Mouse (Mus musculus) forebrain, embryonic 14.5 days (tissue): ENCODE results near the gene Ano6. TPM values are rescaled to one million over a fixed set of nuclear protein-coding genes. Genes with fewer than 3 reads are reported as not detected.

Experiments used
- ATAC-seq: fragments of 200-750 bp; cut with Nextera tagmentation; 2 replicates; pipeline ENCODE4 v1.8.0; 2017; ENCODE audit warnings: mild to moderate bottlenecking, moderate library complexity
- DNase-seq: peaks from one replicate; pipeline ENCODE4 v3.0.0-alpha.2; 2015; ENCODE audit warnings: low spot score
- H3K27ac ChIP-seq: fragments of 300-500 bp; sonication (generic); 2 replicates; pipeline ENCODE4 v1.5.1; 2014; ENCODE audit warnings: low read depth, mild to moderate bottlenecking, control low read depth, low read length, moderate library complexity
- H3K27me3 ChIP-seq: fragments of 300-500 bp; sonication (generic); replicated peaks from 2 replicates; pipeline ENCODE4 v1.6.1; 2014; ENCODE audit warnings: low read length, control low read depth, mixed read lengths; ENCODE audit not compliant: control insufficient read depth, insufficient read depth
- H3K36me3 ChIP-seq: fragments of 300-500 bp; sonication (generic); 2 replicates; pipeline ENCODE4 v1.6.1; 2014; ENCODE audit warnings: low read length, control low read depth; ENCODE audit not compliant: control insufficient read depth, insufficient read depth
- H3K4me1 ChIP-seq: fragments of 300-500 bp; sonication (generic); 2 replicates; pipeline ENCODE4 v1.6.1; 2014; ENCODE audit warnings: antibody characterized with exemption, low read length, control low read depth; ENCODE audit not compliant: control insufficient read depth, insufficient read depth
- H3K4me2 ChIP-seq: fragments of 300-500 bp; sonication (generic); 2 replicates; pipeline ENCODE4 v1.6.1; 2014; ENCODE audit warnings: mild to moderate bottlenecking, control low read depth, low read length
- H3K4me3 ChIP-seq: fragments of 300-500 bp; sonication (generic); 2 replicates; pipeline ENCODE4 v1.5.1; 2014; ENCODE audit warnings: low read depth, low read length, control low read depth
- H3K9ac ChIP-seq: fragments of 300-500 bp; sonication (generic); 2 replicates; pipeline ENCODE4 v1.6.1; 2014; ENCODE audit warnings: mild to moderate bottlenecking, low read length, control low read depth, moderate library complexity
- H3K9me3 ChIP-seq: fragments of 300-500 bp; sonication (generic); replicated peaks from 2 replicates; pipeline ENCODE4 v1.6.1; 2016; ENCODE audit warnings: low read length, control low read depth, mixed read lengths; ENCODE audit not compliant: control insufficient read depth
- WGBS: fragments of 180-500 bp; shearing (Covaris S2); extraction: QIAGEN DNeasy Blood & Tissue Kit; methylation state at CpG from one replicate; pipeline ENCODE4 v1.1.7; 2014; 5-methylcytosine and 5-hydroxymethylcytosine counted together
- polyA plus RNA-seq: library from polyadenylated mRNA; unstranded; fragments of >200 nt; fragmentation: Nextera tagmentation; extraction: Ambion mirVana; gene quantifications from 2 replicates; pipeline ENCODE4 v1.2.1, GENCODE M21; 2014

The Ano6 gene
- polyA plus RNA-seq, 1 experiment from 2014 or later = 14.6 TPM

- Histone ChIP-seq H3K36me3 (no peaks in the 10 kb centered on the region), H3K4me1 (peaks cover 4% of the 10 kb centered on the region; the same call in 1 of the 2 replicates), H3K27ac (no peak overlapping the region), H3K9ac (no peak overlapping the region), H3K4me2 (no peak overlapping the region), H3K9me3 (no peaks in the 10 kb centered on the region), H3K4me3 (no peak overlapping the region), H3K27me3 (no peaks in the 10 kb centered on the region)
- DNase-seq (no peak), ATAC-seq (no peak)
- WGBS = 70% methylated on average over 3 of the region's 3 CpGs
These were observed 17.3 kb downstream of the Ano6 start for GRCm38 (mm10) chr15:95807908-95808307.

- Histone ChIP-seq H3K4me3 (no peak overlapping the region), H3K4me1 (no peaks in the 10 kb centered on the region), H3K36me3 (no peaks in the 10 kb centered on the region), H3K27me3 (no peaks in the 10 kb centered on the region), H3K9me3 (no peaks in the 10 kb centered on the region), H3K9ac (no peak overlapping the region), H3K27ac (no peak overlapping the region), H3K4me2 (no peak overlapping the region)
- DNase-seq = no peak
- no peak for ATAC-seq
- 94% methylated on average over 4 of the region's 4 CpGs for WGBS
These were observed 19.7 kb downstream of the Ano6 start for GRCm38 (mm10) chr15:95810357-95810761.

GRCm38 (mm10) chr15:95812821-95813571 lies 22.4 kb downstream of the Ano6 start:
- Histone ChIP-seq H3K4me2 (no peak overlapping the region), H3K27ac (no peak overlapping the region), H3K9ac (no peak overlapping the region), H3K4me3 (no peak overlapping the region), H3K9me3 (no peaks in the 10 kb centered on the region), H3K4me1 (no peaks in the 10 kb centered on the region), H3K36me3 (no peaks in the 10 kb centered on the region), H3K27me3 (no peaks in the 10 kb centered on the region)
- ATAC-seq (no peak), DNase-seq (no peak)
- 96% methylated on average over 8 of the region's 8 CpGs for WGBS

- H3K4me2 ChIP-seq = no peak overlapping the region
- H3K27ac ChIP-seq = no peak overlapping the region
- no peak overlapping the region for H3K4me3 ChIP-seq
- 76% methylated on average over 3 of the region's 3 CpGs for WGBS
- no peak overlapping the region for H3K9ac ChIP-seq
- no peaks in the 10 kb centered on the region for H3K4me1 ChIP-seq
- DNase-seq (peak; percentile 38), ATAC-seq (no peak)
- no peaks in the 10 kb centered on the region for H3K9me3 ChIP-seq
- H3K36me3 ChIP-seq = no peaks in the 10 kb centered on the region
- H3K27me3 ChIP-seq = no peaks in the 10 kb centered on the region
These were observed 26.9 kb downstream of the Ano6 start for GRCm38 (mm10) chr15:95817501-95817900.

DNA sequence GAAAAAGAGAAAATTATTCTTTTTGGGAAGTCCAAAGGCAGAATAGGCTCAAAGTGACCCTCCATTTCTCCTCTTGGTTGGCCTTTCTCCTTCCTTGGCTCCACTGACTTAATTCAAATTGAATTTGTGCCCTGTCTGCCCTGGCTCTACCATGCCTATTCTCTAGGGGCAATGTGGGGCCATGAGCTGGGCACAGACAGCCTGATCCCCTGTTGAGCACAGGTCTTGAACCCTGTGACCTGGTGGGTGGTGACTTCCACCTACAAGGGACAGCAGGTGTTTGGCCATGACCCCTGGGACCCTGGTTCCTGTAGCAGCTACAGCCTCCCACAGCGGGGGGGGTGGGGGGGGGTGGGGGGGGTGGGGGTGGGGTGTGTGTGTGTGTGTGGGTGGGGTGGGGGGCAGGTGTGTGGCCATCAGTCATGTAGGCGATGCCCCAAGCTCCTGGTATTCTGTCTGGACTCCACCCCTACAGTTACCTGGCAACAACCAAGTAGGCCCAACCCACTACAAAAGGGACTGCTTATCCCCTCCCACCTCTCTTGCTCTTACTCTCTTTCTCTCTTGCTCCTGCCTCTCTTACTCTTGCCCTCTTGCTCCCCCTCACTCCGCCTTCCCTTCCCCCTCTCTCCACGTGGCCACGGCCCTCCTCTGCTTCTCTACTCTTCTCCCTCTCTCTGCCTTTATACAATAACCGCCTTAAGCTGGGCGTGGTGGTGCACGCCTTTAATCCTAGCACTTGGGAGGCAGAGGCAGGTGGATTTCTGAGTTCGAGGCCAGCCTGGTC lies 28.8 kb downstream of the Ano6 start:
- no peaks in the 10 kb centered on the region for H3K27me3 ChIP-seq
- 86% methylated on average over 9 of the region's 9 CpGs for WGBS
- no peak for DNase-seq
- H3K9me3 ChIP-seq = no peaks in the 10 kb centered on the region
- H3K4me2 ChIP-seq = no peak overlapping the region
- H3K4me1 ChIP-seq = no peaks in the 10 kb centered on the region
- no peak for ATAC-seq
- H3K27ac ChIP-seq = no peak overlapping the region
- no peak overlapping the region for H3K9ac ChIP-seq
- no peak overlapping the region for H3K4me3 ChIP-seq
- H3K36me3 ChIP-seq = no peaks in the 10 kb centered on the region

DNA sequence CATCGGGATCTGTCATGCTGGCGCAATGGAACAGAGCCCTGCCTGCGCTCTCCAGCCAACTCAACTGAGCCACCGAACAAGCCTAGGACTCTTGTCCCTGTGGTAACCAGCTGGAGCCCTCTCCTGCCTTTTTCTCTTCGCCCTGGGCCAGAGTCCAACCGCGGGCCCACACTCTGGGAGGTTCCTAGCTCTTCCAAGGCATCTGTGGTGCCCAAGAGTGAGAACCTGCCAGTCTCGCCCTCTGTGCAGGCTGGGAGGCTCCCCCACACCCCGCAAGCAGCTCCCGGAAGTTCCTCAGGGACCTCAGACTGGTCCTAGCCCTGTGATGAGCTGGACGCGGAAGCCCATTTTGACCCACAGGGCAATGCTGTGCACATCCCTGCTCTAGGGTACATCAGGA lies 29.5 kb downstream of the Ano6 start:
- H3K4me3 ChIP-seq = no peak overlapping the region
- ATAC-seq (no peak), DNase-seq (no peak)
- no peak overlapping the region for H3K9ac ChIP-seq
- H3K9me3 ChIP-seq = no peaks in the 10 kb centered on the region
- H3K36me3 ChIP-seq = no peaks in the 10 kb centered on the region
- no peaks in the 10 kb centered on the region for H3K4me1 ChIP-seq
- no peak overlapping the region for H3K27ac ChIP-seq
- 95% methylated on average over 12 of the region's 12 CpGs for WGBS
- H3K27me3 ChIP-seq = no peaks in the 10 kb centered on the region
- H3K4me2 ChIP-seq = no peak overlapping the region

GRCm38 (mm10) chr15:95820678-95821077 lies 30.0 kb downstream of the Ano6 start:
- WGBS = 92% methylated on average over 9 of the region's 9 CpGs

GRCm38 (mm10) chr15:95822099-95822498 lies 31.5 kb downstream of the Ano6 start:
- WGBS = 90% methylated on average over 9 of the region's 9 CpGs
- no peak overlapping the region for H3K4me2 ChIP-seq

More at GRCm38 (mm10) chr15:95820678-95821077, 30.0 kb downstream of the Ano6 start:
- Histone ChIP-seq H3K4me2 (no peak overlapping the region), H3K9ac (no peak overlapping the region), H3K4me3 (no peak overlapping the region), H3K9me3 (no peaks in the 10 kb centered on the region), H3K4me1 (no peaks in the 10 kb centered on the region), H3K27ac (no peak overlapping the region), H3K27me3 (no peaks in the 10 kb centered on the region), H3K36me3 (no peaks in the 10 kb centered on the region)
- no peak for DNase-seq
- no peak for ATAC-seq

More at GRCm38 (mm10) chr15:95822099-95822498, 31.5 kb downstream of the Ano6 start:
- DNase-seq = no peak
- Histone ChIP-seq H3K9ac (no peak overlapping the region), H3K4me1 (no peaks in the 10 kb centered on the region), H3K27me3 (no peaks in the 10 kb centered on the region), H3K4me3 (no peak overlapping the region), H3K36me3 (no peaks in the 10 kb centered on the region), H3K9me3 (no peaks in the 10 kb centered on the region), H3K27ac (no peak overlapping the region)
- ATAC-seq = no peak
